Mouse (Mus musculus): ENCODE measurements around the gene Acpp.

DNA sequence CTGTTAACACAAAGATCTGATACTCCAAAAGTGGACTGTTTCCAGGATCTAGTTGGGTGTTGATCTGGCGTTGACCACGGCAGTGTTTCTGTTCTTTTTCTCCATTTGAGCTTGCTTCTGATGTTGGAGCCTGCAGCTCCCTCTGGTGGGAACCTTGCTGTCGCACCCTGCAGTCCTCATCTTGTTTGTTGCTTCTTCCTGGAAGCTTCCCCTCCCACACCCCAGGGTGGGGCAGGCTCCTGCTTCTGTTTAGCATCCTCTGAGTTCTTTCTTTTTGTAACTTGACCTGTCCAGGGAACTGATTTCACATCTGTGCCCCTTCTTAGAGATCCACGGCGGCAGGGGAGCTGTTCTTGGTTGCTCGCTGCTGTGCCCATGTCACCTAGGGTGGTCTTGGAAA, 35.7 kb upstream of the Acpp start:
- TF ChIP-seq MAX (IDR thresholded peaks at IDR 0.05; ENCODE audit: low read length) (no peak), IRF4 (IDR thresholded peaks at IDR 0.05; ENCODE audit: low read depth, low read length) (no peak), CTCF (conservative IDR thresholded peaks at IDR 0.05 in 1 of 2, IDR thresholded peaks at IDR 0.05 in 1 of 2; ENCODE audit: low read depth in 2 of 2, low read length in 2 of 2) (peak; percentile 55 to 95; a peak in 3 of 4 replicates), MAFK (IDR thresholded peaks at IDR 0.05; ENCODE audit: insufficient replicate concordance, low read length) (no peak), EP300 (IDR thresholded peaks at IDR 0.05; ENCODE audit: low read length) (no peak), TBP (conservative IDR thresholded peaks at IDR 0.05; ENCODE audit: low read depth, low read length) (no peak), POLR2A (IDR thresholded peaks at IDR 0.05; ENCODE audit: low read depth, low read length) (no peak), MEF2A (IDR thresholded peaks at IDR 0.05; ENCODE audit: borderline replicate concordance, low read depth, low read length) (no peak), PAX5 (IDR thresholded peaks at IDR 0.05; ENCODE audit: low read length) (no peak), ZC3H11A (IDR thresholded peaks at IDR 0.05; ENCODE audit: low read depth, low read length) (no peak; the same call in 1 of the 2 replicates), USF2 (conservative IDR thresholded peaks at IDR 0.05; ENCODE audit: low read depth, low read length) (no peak), HCFC1 (IDR thresholded peaks at IDR 0.05; ENCODE audit: low read depth, low read length) (no peak), NRF1 (IDR thresholded peaks at IDR 0.05; ENCODE audit: low read depth, low read length) (no peak), CHD2 (IDR thresholded peaks at IDR 0.05; ENCODE audit: low read length) (no peak)

Data from CH12.LX (cell line).